Mouse (Mus musculus) heart, adult 2 months (tissue): ENCODE results near the gene Hist1h2ba. TPM values are rescaled to one million over a fixed set of nuclear protein-coding genes. Genes with fewer than 3 reads are reported as not detected.

ENCODE experiments used
- DNase-seq, 2 experiments: peaks; one replicate each; pipeline ENCODE4 v3.0.0; 2021
- H3K27ac ChIP-seq: fragments of 200-600 bp; 2 replicates; pipeline ENCODE4 v1.8.1; 2022
- H3K27me3 ChIP-seq: fragments of 200-500 bp; 2 replicates; pipeline ENCODE4 v1.6.1; 2012; ENCODE audit warnings: mild to moderate bottlenecking, low read length, inconsistent platforms, mixed read lengths; ENCODE audit not compliant: control insufficient read depth, insufficient read depth
- H3K36me3 ChIP-seq: fragments of 200-500 bp; 2 replicates; pipeline ENCODE4 v1.6.1; 2012; ENCODE audit warnings: low read length, inconsistent platforms; ENCODE audit not compliant: control insufficient read depth, insufficient read depth
- H3K4me1 ChIP-seq: fragments of 200-500 bp; 2 replicates; pipeline ENCODE4 v1.6.1; 2011; ENCODE audit warnings: low read length; ENCODE audit not compliant: control insufficient read depth, insufficient read depth
- H3K4me3 ChIP-seq: fragments of 200-600 bp; 2 replicates; pipeline ENCODE4 v1.8.1; 2022
- H3K79me2 ChIP-seq: fragments of 200-500 bp; replicated peaks from 2 replicates; pipeline ENCODE4 v1.6.1; 2012; ENCODE audit warnings: mild to moderate bottlenecking, inconsistent platforms, low read length, moderate library complexity, mixed read lengths; ENCODE audit not compliant: control insufficient read depth, insufficient read depth
- H3K9ac ChIP-seq: fragments of 200-500 bp; 2 replicates; pipeline ENCODE4 v1.6.1; 2012; ENCODE audit warnings: low read depth, mild to moderate bottlenecking, control low read depth, inconsistent platforms, low read length, mixed read lengths
- CTCF ChIP-seq: fragments of 200-600 bp; IDR thresholded peaks from 2 replicates; pipeline ENCODE4 v1.8.1; 2022; ENCODE audit warnings: antibody characterized with exemption, mild to moderate bottlenecking, moderate library complexity
- EP300 ChIP-seq: fragments of 200-500 bp; IDR thresholded peaks from 2 replicates; pipeline ENCODE4 v1.6.1; 2011; ENCODE audit warnings: low read depth, low read length, control low read depth; ENCODE audit not compliant: insufficient read depth
- POLR2A ChIP-seq: fragments of 200-500 bp; IDR thresholded peaks from 2 replicates; pipeline ENCODE4 v1.6.1; 2011; ENCODE audit warnings: mild to moderate bottlenecking, low read depth, low read length, control low read depth; ENCODE audit not compliant: insufficient read depth
- WGBS: fragments of 180-500 bp; shearing (Covaris S2); methylation state at CpG from one replicate; pipeline ENCODE4 v1.1.7; 2018; 5-methylcytosine and 5-hydroxymethylcytosine counted together
- intact Hi-C: fragments of 180-260 bp; cut with DNase I; formaldehyde crosslinking; loops from one replicate; pipeline ENCODE4 v1.15.1; 2025
- long read RNA-seq: library from polyadenylated mRNA; stranded (forward); transcript quantifications from one replicate; pipeline ENCODE4 v2.0.0, GENCODE M21; 2021
- polyA plus RNA-seq: library from polyadenylated mRNA; depleted of rRNA; stranded (reverse); fragments of >200 nt; gene quantifications from 2 replicates; pipeline ENCODE4 v1.2.3, GENCODE M21; 2012; rRNA removed
- total RNA-seq, 2 experiments: library from RNA; stranded (reverse); gene quantifications; 2 replicates each; pipeline ENCODE4 v1.2.3; 2021

Gene Hist1h2ba
- total RNA-seq: not detected
- not detected in 2 replicates for polyA plus RNA-seq
- long read RNA-seq: 0 reads

DNA sequence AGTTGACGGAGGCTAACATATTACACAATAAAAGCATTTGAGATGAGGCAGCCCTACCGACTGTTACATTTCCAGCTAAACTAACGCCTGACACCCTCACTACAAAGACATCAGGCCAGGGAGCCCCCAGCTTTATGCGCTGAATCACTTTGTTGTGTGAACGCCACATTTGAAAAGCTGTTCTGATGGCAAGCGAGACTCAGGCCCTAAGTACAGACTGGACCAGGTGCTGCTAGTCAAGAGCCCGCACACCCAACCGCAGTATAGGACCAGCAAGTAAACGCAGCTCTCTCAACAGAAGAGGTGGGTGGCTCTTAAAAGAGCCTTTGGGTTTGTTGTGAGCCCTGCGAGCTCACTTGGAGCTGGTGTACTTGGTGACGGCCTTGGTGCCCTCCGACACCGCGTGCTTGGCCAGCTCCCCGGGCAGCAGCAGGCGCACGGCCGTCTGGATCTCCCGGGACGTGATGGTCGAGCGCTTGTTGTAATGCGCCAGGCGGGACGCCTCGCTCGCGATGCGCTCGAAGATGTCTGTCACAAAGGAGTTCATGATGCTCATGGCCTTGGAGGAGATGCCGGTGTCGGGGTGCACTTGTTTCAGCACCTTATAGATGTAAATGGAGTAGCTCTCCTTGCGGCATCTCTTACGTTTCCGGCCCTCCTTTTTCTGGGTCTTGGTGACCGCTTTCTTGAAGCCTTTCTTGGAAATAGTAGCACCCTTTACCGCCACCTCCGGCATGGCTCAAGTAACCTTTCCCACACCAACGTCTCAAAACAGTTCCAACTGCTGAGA, at the start of gene Hist1h2ba:
Gene Hist1h2ba, minus strand, starts transcription at position 736 of the 790 bp plus-strand sequence.
- no peaks in the 10 kb centered on the region for H3K79me2 ChIP-seq
- no peaks in the 10 kb centered on the region for H3K36me3 ChIP-seq
- intact Hi-C loops: no loop called here
- no peak for DNase-seq
- no peaks in the 10 kb centered on the region for H3K4me1 ChIP-seq
- no peak within 1 kb of the TSS for H3K4me3 ChIP-seq
- no peak for TF ChIP-seq POLR2A
- TF ChIP-seq CTCF: no peak
- no peak for TF ChIP-seq EP300
- H3K27me3 ChIP-seq: no peaks in the 10 kb centered on the region
- H3K9ac ChIP-seq: no peak within 1 kb of the TSS
- no peak within 1 kb of the TSS for H3K27ac ChIP-seq
- WGBS: 87% methylated on average over 39 of the region's 39 CpGs

DNA sequence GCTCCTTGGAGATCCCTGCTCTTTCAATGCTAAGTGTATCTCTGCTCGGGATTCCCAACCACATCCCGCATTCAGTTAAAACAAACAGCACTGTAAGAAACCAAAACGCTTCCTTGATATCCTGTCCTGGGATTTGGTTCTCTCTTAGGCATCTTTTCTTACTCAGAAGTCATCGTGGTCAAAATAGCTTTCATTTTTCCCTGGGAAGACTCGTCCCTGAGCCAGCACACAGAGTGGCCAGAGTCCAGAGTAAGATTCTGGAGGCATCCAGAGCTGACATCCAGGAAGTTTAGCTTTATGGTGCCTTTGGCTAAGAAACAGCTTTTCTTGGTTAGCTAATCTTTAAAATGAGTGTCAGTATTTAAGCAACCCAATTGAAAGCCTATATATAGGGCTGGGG, 38.3 kb upstream of the Hist1h2ba start:
- Histone ChIP-seq H3K36me3 (no peaks in the 10 kb centered on the region), H3K4me3 (no peak overlapping the region), H3K27me3 (no peaks in the 10 kb centered on the region), H3K4me1 (no peaks in the 10 kb centered on the region), H3K9ac (no peak overlapping the region), H3K27ac (no peak overlapping the region), H3K79me2 (no peaks in the 10 kb centered on the region)
- TF ChIP-seq POLR2A (no peak), CTCF (no peak), EP300 (no peak)
- no peak for DNase-seq
- intact Hi-C loops: no loop called here
- 43% methylated on average over 5 of the region's 5 CpGs for WGBS

DNA sequence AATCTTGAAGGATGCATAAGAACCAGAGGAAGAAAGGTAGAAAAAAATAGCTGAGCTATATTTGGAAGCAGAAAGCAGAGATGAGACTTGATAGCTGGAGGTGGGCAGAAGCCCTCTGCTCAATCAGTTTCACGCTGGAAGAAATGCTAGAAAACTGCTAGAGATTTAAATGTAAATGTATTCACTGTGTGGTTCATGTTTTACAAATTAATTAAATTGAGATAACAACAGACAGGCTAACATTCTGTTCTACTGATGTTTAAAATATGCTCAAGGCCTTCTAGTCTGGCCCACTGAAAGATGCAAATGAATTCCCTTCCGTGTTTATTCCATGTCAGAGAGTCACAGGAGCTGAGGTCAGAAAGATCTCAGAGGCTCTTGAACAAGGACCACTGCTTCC, 37.9 kb upstream of the Hist1h2ba start:
- intact Hi-C loops: no loop called here
- Histone ChIP-seq H3K27ac (no peak overlapping the region), H3K4me1 (no peaks in the 10 kb centered on the region), H3K27me3 (no peaks in the 10 kb centered on the region), H3K79me2 (no peaks in the 10 kb centered on the region), H3K36me3 (no peaks in the 10 kb centered on the region), H3K9ac (no peak overlapping the region), H3K4me3 (no peak overlapping the region)
- no peak for DNase-seq
- TF ChIP-seq CTCF (no peak), EP300 (no peak), POLR2A (no peak)
- 57% methylated on average over 2 of the region's 2 CpGs for WGBS

DNA sequence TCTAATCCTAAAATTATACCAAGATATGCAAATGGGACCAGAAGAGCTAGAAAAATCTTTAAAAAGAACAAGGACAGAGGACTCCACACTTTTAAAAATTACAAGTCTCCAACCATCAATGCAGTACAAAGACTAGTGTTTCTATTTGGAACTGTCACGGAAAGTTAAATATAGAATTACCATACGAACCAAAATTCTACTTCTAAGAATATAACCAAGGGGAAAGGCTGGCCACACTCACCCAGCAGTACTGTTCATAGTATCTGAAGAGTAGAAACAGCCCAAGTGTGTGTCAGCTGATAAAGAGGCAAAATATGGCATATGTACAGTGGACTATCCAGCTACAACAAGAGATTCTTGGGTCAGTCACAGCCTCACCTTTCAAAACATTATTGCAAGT, 31.0 kb upstream of the Hist1h2ba start:
- TF ChIP-seq CTCF: no peak
- no peak for TF ChIP-seq POLR2A
- TF ChIP-seq EP300: no peak
- Histone ChIP-seq H3K4me1 (no peaks in the 10 kb centered on the region), H3K79me2 (no peaks in the 10 kb centered on the region), H3K27ac (no peak overlapping the region), H3K27me3 (no peaks in the 10 kb centered on the region), H3K9ac (no peak overlapping the region), H3K36me3 (no peaks in the 10 kb centered on the region), H3K4me3 (no peak overlapping the region)
- no peak for DNase-seq
- intact Hi-C loops: no loop called here
- 46% methylated on average over 2 of the region's 2 CpGs for WGBS

DNA sequence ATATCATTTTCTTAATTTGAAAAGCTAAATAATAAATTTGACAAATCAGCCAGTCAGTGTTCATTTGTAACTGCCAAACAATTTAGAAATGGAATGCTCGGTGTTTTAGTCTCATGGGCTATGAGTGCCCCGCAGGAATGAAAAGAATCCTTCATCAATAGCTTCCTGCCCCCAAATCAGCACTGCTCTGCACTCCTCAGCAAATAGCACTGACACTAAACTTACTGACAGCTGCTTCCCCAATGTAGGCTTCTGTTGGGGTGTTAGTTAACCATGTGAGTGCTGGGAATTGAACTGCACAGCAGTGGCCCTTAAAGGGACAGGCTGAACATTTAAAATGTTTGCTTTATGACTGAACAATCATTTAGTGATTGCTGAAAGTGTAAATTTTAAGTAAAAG, 25.8 kb upstream of the Hist1h2ba start:
- Histone ChIP-seq H3K27me3 (no peaks in the 10 kb centered on the region), H3K27ac (no peak overlapping the region), H3K79me2 (no peaks in the 10 kb centered on the region), H3K4me3 (no peak overlapping the region), H3K4me1 (no peaks in the 10 kb centered on the region), H3K36me3 (no peaks in the 10 kb centered on the region), H3K9ac (no peak overlapping the region)
- DNase-seq: no peak
- 37% methylated on average over 2 of the region's 2 CpGs for WGBS
- TF ChIP-seq CTCF: no peak
- no peak for TF ChIP-seq EP300
- no peak for TF ChIP-seq POLR2A
- intact Hi-C loops: no loop called here

DNA sequence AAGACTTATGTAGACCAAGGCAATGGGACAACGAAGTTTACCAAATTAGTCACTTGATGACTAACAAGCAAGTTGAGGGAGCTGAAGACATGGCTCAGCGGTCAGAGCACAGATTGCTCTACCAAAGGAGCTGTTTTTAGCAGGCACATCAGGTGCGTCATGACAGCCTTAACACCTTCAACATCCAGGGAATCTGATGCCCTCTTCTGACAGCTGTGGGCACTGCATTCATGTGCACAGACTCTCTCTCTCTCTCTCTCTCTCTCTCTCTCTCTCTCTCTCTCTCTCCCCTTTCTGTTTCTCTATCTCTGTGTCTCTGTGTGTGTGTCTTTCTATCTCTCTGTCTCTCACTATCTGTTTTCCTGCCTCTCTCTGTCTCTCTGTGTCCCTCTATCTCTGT, 17.0 kb upstream of the Hist1h2ba start:
- WGBS: 39% methylated on average over 3 of the region's 3 CpGs
- Histone ChIP-seq H3K4me3 (no peak overlapping the region), H3K27me3 (no peaks in the 10 kb centered on the region), H3K27ac (no peak overlapping the region), H3K79me2 (no peaks in the 10 kb centered on the region), H3K36me3 (no peaks in the 10 kb centered on the region), H3K9ac (no peak overlapping the region), H3K4me1 (no peaks in the 10 kb centered on the region)
- intact Hi-C loops: loop anchor here (2.0 kb wide), 1 partner anchor 118 kb away; no protein-coding TSS in a partner anchor
- DNase-seq: peak in 1 of 2 experiments; percentile 31
- no peak for TF ChIP-seq POLR2A
- peak; percentile 46 for TF ChIP-seq CTCF
